Mouse (Mus musculus): Measurements from ENCODE around the gene Ifi209. TPM values are rescaled to one million over a fixed set of nuclear protein-coding genes. Genes with fewer than 3 reads are reported as not detected.
"Not testable (repeated sequence)": the region's sequence is repeated elsewhere in the genome, so short reads cannot be mapped to it uniquely, and the experiment has no call there.

Ifi209 gene
- total and polyA plus RNA-seq, 3 experiments, result not detected

GRCm38 (mm10) chr1:173633969-173634645 is 3.4 kb downstream of the Ifi209 start:
- Histone ChIP-seq H3K27me3 (ENCODE audit: insufficient read depth, low read length) (no peaks in the 10 kb centered on the region), H3K4me1 (ENCODE audit: insufficient read depth, low read depth, low read length) (no peaks in the 10 kb centered on the region), H3K4me3 (ENCODE audit: low read depth, low read length) (no peak overlapping the region), H3K36me3 (replicated peaks) (no peaks in the 10 kb centered on the region), H3K9me3 (replicated peaks) (no peaks in the 10 kb centered on the region)
- DNase-seq (ENCODE audit: low spot score) (no peak), ATAC-seq (ENCODE audit: extremely low read depth, insufficient number of reproducible peaks, low FRiP score, poor library complexity, severe bottlenecking) (no peak)
- no peak for TF ChIP-seq GATA2 (IDR thresholded peaks at IDR 0.05; ENCODE audit: borderline replicate concordance, low read depth, low read length)
- no peak for TF ChIP-seq TAL1 (conservative IDR thresholded peaks at IDR 0.05; ENCODE audit: low read depth, low read length)
- no peak for TF ChIP-seq GATA1 (IDR thresholded peaks at IDR 0.05; ENCODE audit: borderline replicate concordance, low read length)
- TF ChIP-seq CTCF (IDR thresholded peaks at IDR 0.05; ENCODE audit: low read depth, low read length), result no peak
- TF ChIP-seq POLR2AphosphoS5 (IDR thresholded peaks at IDR 0.05; ENCODE audit: insufficient replicate concordance, low read depth, low read length), result no peak

- ATAC-seq (ENCODE audit: extremely low read depth, insufficient number of reproducible peaks, low FRiP score, poor library complexity, severe bottlenecking) (no peak), DNase-seq (ENCODE audit: low spot score) (no peak)
- Histone ChIP-seq H3K4me3 (ENCODE audit: low read depth, low read length) (no peak overlapping the region), H3K27me3 (ENCODE audit: insufficient read depth, low read length) (no peaks in the 10 kb centered on the region), H3K4me1 (ENCODE audit: insufficient read depth, low read depth, low read length) (no peaks in the 10 kb centered on the region), H3K36me3 (replicated peaks) (no peaks in the 10 kb centered on the region), H3K9me3 (replicated peaks) (no peaks in the 10 kb centered on the region)
- TF ChIP-seq GATA1 (IDR thresholded peaks at IDR 0.05; ENCODE audit: borderline replicate concordance, low read length) (no peak), POLR2AphosphoS5 (IDR thresholded peaks at IDR 0.05; ENCODE audit: insufficient replicate concordance, low read depth, low read length) (no peak), GATA2 (IDR thresholded peaks at IDR 0.05; ENCODE audit: borderline replicate concordance, low read depth, low read length) (no peak), TAL1 (conservative IDR thresholded peaks at IDR 0.05; ENCODE audit: low read depth, low read length) (no peak), CTCF (IDR thresholded peaks at IDR 0.05; ENCODE audit: low read depth, low read length) (no peak)
Measured at GRCm38 (mm10) chr1:173645393-173645792, 14.7 kb downstream of the Ifi209 start.

GRCm38 (mm10) chr1:173657973-173658372 is 27.3 kb downstream of the Ifi209 start:
- Histone ChIP-seq H3K36me3 (replicated peaks) (no peaks in the 10 kb centered on the region), H3K4me3 (ENCODE audit: low read depth, low read length) (no peak overlapping the region), H3K27me3 (ENCODE audit: insufficient read depth, low read length) (no peaks in the 10 kb centered on the region), H3K4me1 (ENCODE audit: insufficient read depth, low read depth, low read length) (no peaks in the 10 kb centered on the region), H3K9me3 (replicated peaks) (no peaks in the 10 kb centered on the region)
- no peak for ATAC-seq (ENCODE audit: extremely low read depth, insufficient number of reproducible peaks, low FRiP score, poor library complexity, severe bottlenecking)
- TF ChIP-seq POLR2AphosphoS5 (IDR thresholded peaks at IDR 0.05; ENCODE audit: insufficient replicate concordance, low read depth, low read length) (no peak), GATA2 (IDR thresholded peaks at IDR 0.05; ENCODE audit: borderline replicate concordance, low read depth, low read length) (no peak), TAL1 (conservative IDR thresholded peaks at IDR 0.05; ENCODE audit: low read depth, low read length) (no peak), GATA1 (IDR thresholded peaks at IDR 0.05; ENCODE audit: borderline replicate concordance, low read length) (no peak), CTCF (IDR thresholded peaks at IDR 0.05; ENCODE audit: low read depth, low read length) (no peak)
- no peak for DNase-seq (ENCODE audit: low spot score)

DNA sequence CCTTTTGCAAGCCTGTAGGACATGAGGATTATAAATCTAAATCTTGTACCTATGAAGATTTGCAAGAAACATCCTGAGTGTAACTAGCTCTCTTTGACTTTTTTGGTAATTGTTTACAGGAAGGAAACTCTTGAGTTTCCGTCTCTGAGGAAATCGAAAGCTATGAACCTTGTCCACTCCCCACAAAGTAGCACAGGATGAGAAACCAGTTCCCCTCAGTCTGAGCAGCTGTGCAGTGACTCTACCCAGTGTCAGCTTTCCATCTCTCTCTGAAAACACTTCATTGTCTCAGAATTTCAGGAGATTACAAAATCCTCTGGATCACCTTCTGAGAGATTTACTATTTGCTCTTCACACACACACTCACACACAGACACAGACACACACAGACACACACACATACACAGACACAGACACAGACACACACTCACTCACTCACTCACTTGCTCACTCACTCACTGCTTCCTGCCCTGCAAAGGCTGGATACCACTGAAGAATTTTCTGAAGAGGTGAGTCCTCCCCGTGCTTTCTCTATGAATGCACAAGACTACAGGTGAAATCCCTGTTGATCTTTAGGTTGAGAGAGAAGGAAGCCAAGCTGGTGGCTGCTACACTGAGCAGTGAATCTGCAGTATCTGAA is 42.9 kb downstream of the Ifi209 start, which contains the start of gene Ifi208:
Ifi208 (plus strand) TSS at position 218 of the 640 bp plus-strand sequence.
- not testable (repeated sequence) for DNase-seq (ENCODE audit: low spot score); H3K4me1 ChIP-seq (ENCODE audit: insufficient read depth, low read depth, low read length); H3K27me3 ChIP-seq (ENCODE audit: insufficient read depth, low read length); H3K4me3 ChIP-seq (ENCODE audit: low read depth, low read length); H3K9me3 ChIP-seq (replicated peaks); ATAC-seq (ENCODE audit: extremely low read depth, insufficient number of reproducible peaks, low FRiP score, poor library complexity, severe bottlenecking); H3K36me3 ChIP-seq (replicated peaks)

DNA sequence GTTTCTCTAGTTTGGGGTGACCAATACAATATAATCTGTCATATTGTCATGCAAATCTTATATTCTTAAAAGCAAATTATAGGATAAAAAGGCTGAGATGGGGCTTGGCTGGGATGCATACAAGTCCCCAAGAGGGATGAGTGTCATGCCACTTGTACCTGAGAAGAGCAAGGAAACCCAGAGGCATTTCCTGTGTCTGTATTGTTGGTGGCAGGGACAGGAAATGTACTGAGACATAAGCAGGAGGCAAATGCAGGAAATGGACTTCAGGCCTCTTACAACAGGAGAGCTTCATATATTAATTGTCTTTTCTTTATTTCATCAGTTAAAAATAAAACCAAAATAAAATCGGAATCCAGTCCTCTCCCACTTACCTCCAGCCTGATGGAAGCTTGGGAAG is 47.9 kb downstream of the Ifi209 start:
- not testable (repeated sequence) for H3K9me3 ChIP-seq (replicated peaks); H3K4me3 ChIP-seq (ENCODE audit: low read depth, low read length); H3K4me1 ChIP-seq (ENCODE audit: insufficient read depth, low read depth, low read length); DNase-seq (ENCODE audit: low spot score); H3K36me3 ChIP-seq (replicated peaks); ATAC-seq (ENCODE audit: extremely low read depth, insufficient number of reproducible peaks, low FRiP score, poor library complexity, severe bottlenecking); H3K27me3 ChIP-seq (ENCODE audit: insufficient read depth, low read length)

DNA sequence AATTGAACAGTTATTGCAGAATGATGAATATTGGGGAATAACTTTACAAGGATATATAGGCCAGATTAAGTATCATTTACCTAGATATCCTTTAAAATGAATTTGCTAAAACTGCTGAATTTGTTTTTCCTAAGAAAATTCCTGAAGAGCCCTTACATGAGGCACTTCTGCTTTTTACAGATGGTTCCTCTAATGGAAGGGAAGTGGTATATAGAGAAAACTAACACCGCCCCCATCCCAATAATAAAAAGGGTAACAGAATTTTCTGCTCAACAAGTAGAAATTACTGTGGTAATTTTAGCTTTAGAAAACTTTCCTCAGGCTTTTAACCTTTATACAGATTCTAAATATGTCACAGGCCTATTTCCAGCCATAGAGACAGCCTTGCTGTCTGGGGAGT is 63.6 kb downstream of the Ifi209 start:
- H3K27me3 ChIP-seq (ENCODE audit: insufficient read depth, low read length), result no peaks in the 10 kb centered on the region
- H3K36me3 ChIP-seq (replicated peaks), result no peaks in the 10 kb centered on the region
- DNase-seq (ENCODE audit: low spot score), result no peak
- H3K9me3 ChIP-seq (replicated peaks), result 0 out of 2 replicates have a peak, but pooled peaks cover 1% of the 10 kb centered on the region
- TF ChIP-seq POLR2AphosphoS5 (IDR thresholded peaks at IDR 0.05; ENCODE audit: insufficient replicate concordance, low read depth, low read length) (no peak), TAL1 (conservative IDR thresholded peaks at IDR 0.05; ENCODE audit: low read depth, low read length) (no peak), GATA2 (IDR thresholded peaks at IDR 0.05; ENCODE audit: borderline replicate concordance, low read depth, low read length) (no peak), GATA1 (IDR thresholded peaks at IDR 0.05; ENCODE audit: borderline replicate concordance, low read length) (no peak), CTCF (IDR thresholded peaks at IDR 0.05; ENCODE audit: low read depth, low read length) (no peak)
- no peak overlapping the region for H3K4me3 ChIP-seq (ENCODE audit: low read depth, low read length)
- H3K4me1 ChIP-seq (ENCODE audit: insufficient read depth, low read depth, low read length), result no peaks in the 10 kb centered on the region
- no peak for ATAC-seq (ENCODE audit: extremely low read depth, insufficient number of reproducible peaks, low FRiP score, poor library complexity, severe bottlenecking)

Other genes with a start within 250 kb of the Ifi209 start
- gene Ifi206, start 139.9 kb upstream of the Ifi209 start, total RNA-seq (2014; fragmentation: Nextera tagmentation), result not detected in 2 replicates
- gene Ifi206, start 139.9 kb upstream of the Ifi209 start, total RNA-seq (2017), result 0.05 and 0.06 TPM in 2 replicates
- gene Ifi206, start 139.9 kb upstream of the Ifi209 start, polyA plus RNA-seq (2012), result not detected in 2 replicates
- not detected in 2 replicates for gene Ifi214, start 95.0 kb upstream of the Ifi209 start, total RNA-seq (2014; fragmentation: Nextera tagmentation)
- gene Ifi214, start 95.0 kb upstream of the Ifi209 start, total RNA-seq (2017), result 0.06 and 0.16 TPM in 2 replicates
- gene Ifi214, start 95.0 kb upstream of the Ifi209 start, polyA plus RNA-seq (2012), result not detected in 2 replicates
- not detected in 2 replicates for gene Ifi213, start 31.6 kb upstream of the Ifi209 start, total RNA-seq (2014; fragmentation: Nextera tagmentation)
- gene Ifi213, start 31.6 kb upstream of the Ifi209 start, total RNA-seq (2017), result 0.11 and 0.17 TPM in 2 replicates
- not detected in 2 replicates for gene Ifi213, start 31.6 kb upstream of the Ifi209 start, polyA plus RNA-seq (2012)
- not detected in 2 replicates for gene Ifi208, start 42.8 kb downstream of the Ifi209 start, total RNA-seq (2014; fragmentation: Nextera tagmentation)
- 0.06 and 0.16 TPM in 2 replicates for gene Ifi208, start 42.8 kb downstream of the Ifi209 start, total RNA-seq (2017)
- gene Ifi208, start 42.8 kb downstream of the Ifi209 start, polyA plus RNA-seq (2012), result not detected in 2 replicates
- not detected in 2 replicates for gene Ifi207, start 110.8 kb downstream of the Ifi209 start, total RNA-seq (2014; fragmentation: Nextera tagmentation)
- gene Ifi207, start 110.8 kb downstream of the Ifi209 start, total RNA-seq (2017), result 0.06 and 0.11 TPM in 2 replicates
- gene Ifi207, start 110.8 kb downstream of the Ifi209 start, polyA plus RNA-seq (2012), result not detected in 2 replicates
- gene Ifi204, start 136.0 kb downstream of the Ifi209 start, total RNA-seq (2014; fragmentation: Nextera tagmentation), result not detected in 2 replicates
- 0.06 TPM in 1 of 2 replicates, not detected in the other for gene Ifi204, start 136.0 kb downstream of the Ifi209 start, total RNA-seq (2017)
- not detected in 2 replicates for gene Ifi204, start 136.0 kb downstream of the Ifi209 start, polyA plus RNA-seq (2012)

All from G1E (cell line).